Mouse (Mus musculus) urinary bladder, adult 18-20 months (tissue): ENCODE measurements around the gene Ghrl.
"Not testable (repeated sequence)": the region's sequence is repeated elsewhere in the genome, so short reads cannot be mapped to it uniquely, and the experiment has no call there.

Experiments used
- DNase-seq, 2 experiments: peaks; one replicate each; pipeline ENCODE4 v3.0.0; 2022; ENCODE audit warnings: low spot score in 2 of 2, mixed read lengths in 2 of 2

The Ghrl gene

DNA sequence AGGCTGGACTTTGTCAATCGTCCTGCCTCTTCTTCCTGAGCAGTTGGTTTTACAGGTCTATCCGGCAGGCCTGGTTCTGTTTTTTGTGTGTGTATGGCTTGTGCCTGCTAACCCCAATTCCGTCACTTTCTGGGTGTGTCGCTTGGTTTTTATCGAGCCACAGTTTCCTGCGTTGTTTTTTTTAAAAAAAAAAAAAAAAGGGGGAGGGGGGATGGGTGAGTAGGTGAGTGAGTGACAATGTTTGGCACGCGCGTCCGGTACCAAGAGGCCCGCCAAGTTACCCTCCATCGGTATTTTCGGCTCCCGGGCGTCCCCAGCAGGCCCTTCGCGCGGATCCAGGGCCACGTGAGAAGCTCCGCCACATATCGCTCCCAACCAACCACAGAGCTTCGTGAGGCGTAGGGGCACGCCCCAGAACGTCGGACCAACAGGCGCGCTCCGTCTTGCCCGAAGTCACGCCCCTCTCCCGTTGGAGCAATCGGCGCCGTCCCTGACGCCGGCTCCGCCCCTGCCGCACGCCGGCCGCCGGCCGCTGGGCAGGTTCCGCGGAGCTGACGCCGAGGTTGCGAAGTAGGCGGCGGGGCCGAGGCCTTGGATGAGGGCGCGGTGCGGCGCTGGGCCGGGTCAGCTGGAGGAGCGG lies 23.0 kb downstream of the Ghrl start, which contains the start of gene Tatdn2:
Gene Tatdn2, plus strand, starts transcription at position 469 of the 640 bp plus-strand sequence.
- peak; percentile 88 to 97 for DNase-seq

DNA sequence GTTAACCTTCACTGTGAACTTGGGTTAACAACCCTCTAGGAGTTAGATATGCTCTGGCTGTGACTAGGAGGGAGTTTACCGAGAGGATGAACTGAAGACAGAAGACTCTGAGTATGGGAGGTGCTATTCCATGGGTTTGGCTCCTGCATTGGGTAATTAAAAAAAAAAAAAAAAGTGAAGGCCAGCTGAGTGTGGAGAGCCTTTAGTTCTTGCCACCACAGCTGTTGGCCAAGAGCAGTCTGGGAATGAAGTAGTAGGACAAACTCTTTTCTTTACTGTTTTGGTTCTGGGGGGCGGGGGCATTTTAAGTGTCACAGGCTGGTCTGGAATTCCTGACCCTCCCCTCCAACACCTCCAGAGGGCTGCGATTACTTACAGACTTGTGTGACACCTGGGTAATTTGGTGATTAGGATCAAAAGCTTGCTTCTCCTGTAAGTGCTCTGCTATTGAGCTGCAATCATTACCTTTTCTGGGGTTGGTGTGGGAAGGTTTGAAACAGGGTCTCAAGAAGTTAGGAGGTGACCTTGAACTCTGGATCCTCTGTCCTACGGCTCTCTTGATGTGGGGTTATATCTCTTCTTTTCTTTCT lies 23.8 kb downstream of the Ghrl start:
- no peak for DNase-seq

DNA sequence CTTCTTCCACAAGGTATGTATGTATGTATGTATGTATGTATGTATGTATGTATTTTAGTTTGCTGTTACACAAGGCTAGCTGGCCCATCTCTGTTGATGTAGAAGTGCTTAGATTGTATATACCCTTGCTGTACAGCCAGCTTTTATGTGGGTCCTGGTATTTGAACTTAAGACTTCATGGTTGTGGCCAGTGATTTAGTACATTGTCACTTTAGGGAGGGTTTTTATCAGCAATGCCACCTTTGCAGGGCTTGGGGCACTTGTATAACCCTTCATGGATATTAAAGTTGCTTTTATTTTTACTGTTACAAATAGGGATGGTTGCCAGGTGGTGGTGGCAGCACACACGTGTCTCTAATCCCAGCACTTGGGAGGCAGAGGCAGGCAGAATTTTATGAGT lies 24.5 kb downstream of the Ghrl start:
- DNase-seq, result no peak

DNA sequence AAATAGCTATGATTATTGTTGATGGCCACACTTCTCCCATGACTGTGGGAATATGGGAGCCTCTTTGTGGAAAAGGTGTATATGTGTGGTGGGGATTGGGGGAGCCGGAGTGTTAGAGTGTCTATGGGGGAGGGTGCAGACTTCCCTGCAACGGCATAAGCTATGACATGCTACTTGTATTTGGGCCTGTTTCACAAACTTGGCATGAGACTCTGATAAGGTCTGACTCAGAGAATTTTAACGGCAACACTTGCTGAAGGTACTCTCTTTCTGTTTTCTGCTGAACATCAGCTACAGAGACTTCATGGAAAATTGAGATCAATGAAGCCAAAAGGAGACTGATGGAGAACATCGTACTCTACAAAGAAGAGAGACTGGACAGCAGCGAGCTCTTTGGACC lies 26.3 kb downstream of the Ghrl start:
- DNase-seq, result no peak

DNA sequence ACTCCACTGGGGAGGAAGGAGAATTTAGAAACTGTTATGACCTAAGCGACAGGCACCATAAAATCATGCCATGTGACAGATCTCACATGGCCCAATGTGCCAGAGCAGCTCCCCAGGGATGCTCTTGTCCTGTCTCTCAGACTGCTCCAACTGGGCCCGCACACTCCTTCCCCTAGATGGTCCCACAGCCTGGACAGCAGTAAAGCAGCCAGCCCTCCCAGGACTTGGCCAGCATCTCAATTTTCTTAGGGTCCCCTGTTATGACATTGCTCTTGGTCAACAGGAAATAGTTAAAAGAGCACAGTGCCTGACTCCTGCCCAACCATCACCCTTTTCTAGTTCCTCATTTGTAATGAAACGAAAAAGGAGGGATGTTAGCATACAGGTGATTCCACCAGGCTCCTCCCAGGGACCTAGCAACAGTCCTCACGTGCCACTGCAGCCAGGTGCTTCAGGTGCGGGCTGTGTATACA lies 27.0 kb downstream of the Ghrl start:
- no peak for DNase-seq

DNA sequence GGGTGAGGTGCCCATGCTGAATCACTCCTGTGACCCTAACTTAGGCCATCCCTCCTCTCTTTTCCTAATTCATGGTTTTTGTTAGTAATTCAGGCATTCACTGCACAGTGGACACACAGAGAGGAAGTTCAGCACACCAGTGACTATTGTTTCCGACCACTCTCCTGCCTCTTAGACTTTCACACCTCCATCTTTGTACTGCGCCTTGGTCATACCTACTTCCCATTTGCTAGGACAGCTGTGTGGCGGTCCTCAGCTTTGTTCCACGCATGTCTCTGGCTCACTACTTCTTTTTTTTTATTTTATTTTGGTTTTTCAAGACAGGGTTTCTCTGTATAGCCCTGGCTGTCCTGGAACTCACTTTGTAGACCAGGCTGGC lies 28.6 kb downstream of the Ghrl start:
- DNase-seq, result no peak

DNA sequence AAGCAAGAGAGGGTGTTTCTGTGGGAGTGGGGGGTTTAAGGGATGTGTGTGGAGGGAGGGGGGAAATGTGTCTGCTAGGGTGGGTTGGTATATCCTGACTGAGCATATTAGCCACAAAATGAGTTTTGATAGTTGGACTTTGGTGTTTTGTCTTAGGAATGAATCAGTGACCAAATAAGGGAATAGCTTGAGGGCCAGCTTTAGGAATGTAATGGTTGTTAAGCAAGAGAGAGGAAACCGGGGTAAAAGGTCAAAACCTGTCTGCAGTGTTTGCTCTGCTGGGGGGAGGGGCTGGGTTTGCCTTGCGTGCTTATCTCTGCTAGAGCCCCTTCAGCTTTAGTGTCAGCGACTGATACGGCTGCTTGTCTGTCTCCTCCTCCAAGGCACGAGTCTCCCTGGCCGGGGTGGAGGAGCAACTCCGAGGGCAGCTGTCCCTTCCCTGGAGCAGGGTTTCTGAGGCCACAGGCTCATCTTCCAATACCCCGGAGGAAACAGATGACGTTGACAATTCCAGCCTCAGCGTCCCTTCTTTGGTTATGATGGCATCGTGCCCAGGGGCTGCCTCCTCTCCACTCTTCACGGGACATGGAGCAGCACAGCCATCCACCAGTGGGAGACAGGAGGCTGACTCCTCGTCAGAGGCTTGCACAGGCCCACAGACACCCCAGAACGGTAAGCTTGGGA lies 29.1 kb downstream of the Ghrl start:
- DNase-seq, result peak; percentile 68 to 75

DNA sequence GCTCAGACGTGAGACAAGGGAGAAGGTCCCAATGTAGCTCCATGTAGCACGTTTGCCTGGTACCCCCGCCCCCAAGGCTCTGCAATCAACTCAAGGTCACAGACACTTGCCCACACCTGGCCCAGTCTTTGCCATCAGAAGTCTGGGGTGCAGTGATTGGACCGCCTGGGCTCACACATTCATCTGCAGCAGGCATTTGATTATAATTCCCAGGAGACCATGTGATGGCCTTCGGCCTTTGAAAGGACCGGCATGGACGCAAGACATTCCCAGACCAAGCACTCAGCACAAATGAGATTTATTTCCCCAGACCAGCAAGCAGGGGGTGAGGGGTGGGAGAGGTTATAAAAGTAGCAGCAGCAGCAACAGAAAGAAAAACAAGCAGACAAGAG lies 29.7 kb downstream of the Ghrl start:
- DNase-seq, result peak in 1 of 2 experiments; percentile 38

DNA sequence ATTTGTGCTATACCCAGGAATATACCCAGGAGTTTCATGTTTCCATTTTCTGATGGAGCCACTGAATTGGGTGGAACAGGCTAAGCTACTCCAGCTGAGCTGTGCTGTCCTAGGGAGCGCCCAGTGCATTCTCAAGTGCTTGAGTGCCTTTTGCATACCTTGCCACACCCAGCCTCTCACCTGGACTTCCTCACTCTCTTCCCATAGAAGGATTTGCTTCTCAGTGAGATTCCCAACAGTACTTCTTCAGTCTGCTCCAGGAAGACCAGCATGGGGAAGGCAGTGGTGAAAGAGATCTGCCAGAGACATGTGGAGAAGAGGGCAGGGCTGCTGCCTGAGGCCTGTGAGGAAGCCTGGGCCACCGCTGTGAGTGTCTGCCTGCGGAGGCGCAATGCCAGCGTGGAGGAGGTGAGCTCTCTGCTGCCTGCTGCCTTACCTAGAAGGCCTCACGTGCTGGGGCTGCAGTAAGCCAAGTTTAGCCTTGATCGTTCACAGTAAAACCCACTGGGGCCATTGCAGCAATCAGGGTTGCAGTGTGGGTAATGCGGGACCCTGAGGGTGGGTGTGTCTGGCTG lies 33.0 kb downstream of the Ghrl start:
- DNase-seq, result peak; percentile 24 to 49

DNA sequence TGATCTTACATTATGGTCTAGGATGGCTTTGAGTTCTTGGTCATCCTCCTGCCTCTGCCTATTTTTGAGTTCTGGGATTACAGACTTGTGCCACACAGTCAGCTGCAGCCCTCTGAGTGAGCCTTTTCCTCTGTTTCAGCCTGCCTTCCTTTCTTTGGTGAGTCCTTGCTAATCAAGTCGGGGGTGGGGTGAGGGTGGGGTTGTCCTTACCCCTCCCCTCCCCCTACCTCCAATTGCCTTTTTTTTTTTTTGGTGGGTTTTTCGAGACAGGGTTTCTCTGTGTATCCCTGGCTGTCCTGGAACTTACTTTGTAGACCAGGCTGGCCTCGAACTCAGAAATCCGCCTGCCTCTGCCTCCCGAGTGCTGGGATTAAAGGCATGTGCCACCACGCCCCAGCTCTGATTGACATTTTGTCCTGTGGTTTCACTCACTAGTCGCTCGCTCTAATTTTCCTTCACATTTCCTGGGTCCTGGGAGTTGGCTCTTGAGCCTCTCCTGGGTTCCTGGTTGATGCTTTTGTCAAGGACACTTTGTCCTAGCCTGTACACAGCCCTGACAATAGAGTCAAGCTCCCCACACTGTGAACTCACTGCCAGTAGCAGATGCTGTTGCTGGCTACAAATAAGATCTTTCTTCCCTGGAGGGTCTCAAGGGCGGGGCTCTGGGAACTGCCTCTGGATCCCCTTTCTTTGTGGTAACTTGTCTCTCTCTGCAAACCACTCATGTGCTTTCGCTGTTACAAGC lies 36.4 kb downstream of the Ghrl start:
- DNase-seq, result no peak

DNA sequence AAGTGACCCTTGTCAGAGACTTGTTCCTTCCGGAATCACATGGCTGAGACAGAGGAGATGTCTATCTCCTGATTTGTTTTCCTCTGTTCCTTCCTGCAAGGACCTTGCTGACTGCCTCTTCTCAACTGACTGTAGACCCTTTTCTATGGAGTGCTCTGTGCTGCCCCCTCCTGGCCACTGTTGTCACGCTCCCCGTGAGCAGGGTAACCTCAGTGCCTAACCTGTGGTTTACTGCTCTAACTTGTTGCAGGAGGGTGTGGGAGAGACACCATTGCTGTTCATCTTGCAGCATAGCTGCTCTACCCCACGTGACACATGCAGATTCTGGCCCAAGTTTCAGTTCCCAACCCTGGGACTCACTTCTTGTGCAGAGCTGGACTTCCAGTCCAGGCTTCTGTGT lies 38.4 kb downstream of the Ghrl start:
- peak; percentile 74 to 77 for DNase-seq

DNA sequence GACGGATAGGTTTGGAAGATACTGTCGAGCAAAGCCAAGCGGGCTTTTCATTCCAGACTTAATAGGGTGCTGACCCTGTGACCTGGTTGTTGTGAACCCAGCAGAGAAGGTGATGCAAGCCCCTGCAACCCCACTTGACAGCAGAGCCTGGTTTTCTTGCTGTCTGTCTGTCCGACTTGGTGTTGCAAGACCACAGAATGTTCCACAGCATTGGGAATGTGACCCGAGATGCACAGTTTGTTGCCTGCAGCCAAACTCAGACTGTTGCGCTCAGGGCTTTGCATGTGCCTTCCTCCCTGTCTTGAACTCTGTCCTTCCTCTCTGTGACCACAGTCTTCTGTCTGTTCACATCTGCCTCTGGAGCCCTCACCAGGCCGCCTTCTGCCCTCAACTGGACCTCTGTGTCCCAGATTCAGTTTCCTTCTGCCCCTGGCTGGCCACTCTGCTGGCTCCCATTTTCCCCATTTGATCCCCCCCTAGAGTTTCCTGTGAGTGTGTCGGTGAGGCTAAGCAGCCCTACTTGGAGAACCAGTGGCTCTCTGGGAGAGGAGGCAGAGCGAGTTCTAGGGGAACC lies 39.6 kb downstream of the Ghrl start:
- DNase-seq, result no peak

DNA sequence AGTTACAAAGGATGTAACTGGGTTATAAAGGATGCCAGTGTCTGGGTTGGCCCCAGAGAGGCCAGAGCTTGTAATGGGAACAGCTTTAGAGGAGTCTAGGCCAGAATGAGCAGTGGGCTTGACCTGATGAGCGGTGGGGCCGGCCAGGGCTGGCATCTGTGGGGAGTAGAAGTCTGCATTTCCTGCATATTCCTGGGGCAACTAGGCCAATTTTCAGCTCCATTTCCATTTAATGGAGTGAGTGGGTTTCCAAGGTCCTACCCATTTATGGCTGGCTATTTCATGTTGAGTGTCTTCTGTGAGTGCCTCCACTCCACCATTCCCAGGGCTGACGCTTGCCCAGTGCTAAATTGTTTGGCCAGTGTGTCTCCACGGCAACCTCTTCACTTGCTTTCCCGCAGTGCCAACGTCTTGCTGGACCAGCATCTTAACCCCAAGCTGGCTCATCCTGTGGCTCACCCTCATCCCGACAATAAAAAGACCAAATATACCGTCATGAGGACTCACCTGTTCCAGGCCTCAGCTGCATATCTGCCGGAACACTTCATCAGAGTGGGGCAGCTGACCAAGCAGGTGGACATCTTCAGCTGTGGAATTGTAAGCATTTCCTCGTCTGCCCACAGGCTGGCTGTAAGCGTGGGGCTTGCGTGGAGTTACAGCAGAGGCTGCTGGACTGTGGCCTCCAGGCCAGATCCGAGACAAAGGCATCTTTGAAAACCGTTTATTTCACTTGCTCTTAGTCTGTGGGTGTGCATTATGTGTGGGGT lies 41.3 kb downstream of the Ghrl start:
- DNase-seq, result no peak

DNA sequence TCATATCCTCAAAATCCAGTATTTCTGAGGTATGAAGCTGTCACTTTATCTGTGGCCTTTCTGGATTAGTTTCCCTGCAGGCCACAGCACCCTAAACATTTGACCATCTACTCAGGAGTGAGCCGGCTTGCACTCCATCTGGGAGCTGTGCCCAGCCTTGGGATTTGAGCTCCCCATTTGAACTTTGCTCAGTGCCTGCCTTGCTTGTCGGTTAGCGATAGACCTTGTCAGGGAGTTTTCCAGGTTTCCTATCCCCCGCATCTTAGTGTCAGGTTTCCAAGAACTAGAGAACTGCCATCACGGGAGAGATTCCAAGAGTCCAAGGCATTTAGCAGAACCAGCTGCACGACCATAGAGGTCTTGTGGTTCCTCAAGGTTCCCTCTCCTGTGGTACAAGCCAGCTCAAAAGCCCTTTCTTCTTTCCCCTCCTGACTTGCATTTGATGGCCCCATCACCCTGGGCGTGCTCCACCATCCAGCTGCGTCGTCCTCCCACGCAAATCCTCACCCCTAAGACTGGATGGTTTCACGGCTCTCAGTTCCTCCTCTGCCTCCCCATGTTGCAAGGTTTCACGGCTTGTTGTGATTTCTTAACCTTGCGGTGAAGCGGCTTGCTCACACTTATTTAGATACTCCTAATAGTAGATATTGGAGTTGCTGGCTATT lies 42.5 kb downstream of the Ghrl start:
- no peak for DNase-seq

DNA sequence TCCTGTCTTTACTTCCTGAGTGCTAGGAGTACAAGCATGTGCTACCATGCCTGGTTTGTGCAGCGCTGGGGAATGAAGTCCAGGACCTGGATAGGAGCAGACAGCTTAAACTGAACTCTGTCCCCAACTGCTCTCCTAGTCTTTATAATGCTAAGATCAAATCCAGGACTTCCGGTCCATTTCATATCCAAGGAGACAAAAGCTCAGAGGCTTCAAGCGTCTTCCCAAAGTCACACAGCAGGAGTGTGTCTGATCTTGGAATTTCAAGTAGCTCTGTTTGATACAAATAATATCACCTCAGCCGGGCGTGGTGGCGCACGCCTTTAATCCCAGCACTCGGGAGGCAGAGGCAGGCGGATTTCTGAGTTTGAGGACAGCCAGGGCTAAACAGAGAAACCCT lies 43.7 kb downstream of the Ghrl start:
- DNase-seq, result no peak

DNA sequence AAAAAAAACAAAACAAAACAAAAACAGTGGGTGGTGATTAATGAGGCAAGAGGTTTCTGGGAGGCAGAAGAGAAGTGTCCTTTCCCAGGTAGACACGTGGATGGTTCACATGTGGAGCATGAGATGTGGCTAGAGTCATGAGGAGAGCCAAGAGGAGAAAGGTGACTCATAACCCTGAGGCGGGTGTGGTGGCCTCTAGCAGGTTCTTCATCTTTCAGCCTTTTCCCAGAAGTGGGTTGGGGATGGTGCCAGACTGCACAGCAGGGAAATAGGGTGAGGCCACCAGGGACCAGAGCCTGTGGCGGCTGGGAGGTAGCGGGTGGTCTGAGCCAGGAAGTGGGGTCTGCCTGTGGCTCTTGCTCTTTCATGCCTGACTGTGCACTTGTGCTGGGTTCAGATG lies 44.4 kb downstream of the Ghrl start:
- peak; percentile 24 to 58 for DNase-seq

DNA sequence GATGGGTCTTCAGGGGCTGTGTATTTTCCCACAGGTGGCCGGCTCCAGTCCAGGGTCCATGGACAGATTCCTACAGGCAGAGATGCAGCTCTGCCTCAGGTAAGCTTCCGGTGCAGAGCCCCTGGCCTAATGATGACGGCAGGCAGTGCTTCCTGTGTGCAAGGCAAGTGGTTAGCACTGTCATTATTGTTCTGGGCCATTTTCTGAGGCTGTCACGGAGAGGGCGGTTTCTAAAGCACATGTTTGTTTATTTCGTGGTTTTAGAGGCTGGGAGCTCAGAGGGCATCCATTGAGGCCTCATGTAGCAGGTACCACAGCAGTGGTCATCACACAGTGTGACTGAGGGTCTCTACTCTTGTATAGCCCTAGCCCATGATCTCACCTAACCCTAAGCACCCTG lies 46.7 kb downstream of the Ghrl start:
- DNase-seq, result no peak

DNA sequence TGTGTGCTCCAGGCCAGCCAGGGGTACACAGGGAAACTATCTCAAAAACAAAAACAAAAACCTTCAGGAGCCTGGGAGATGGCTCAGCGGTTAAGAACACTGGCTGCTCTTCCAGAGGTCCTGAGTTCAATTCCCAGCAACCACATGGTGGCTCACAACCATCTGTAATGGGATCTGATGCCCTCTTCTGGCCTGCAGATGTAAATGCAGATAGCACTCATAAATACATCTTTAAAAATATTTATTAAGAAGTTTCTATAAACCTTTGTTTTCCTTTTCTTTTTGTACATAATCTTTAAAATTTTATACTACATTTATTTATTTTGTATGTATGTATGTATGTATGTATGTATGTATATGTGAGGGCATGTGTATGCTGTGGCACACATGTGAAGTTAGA lies 47.7 kb downstream of the Ghrl start:
- DNase-seq, result not testable (repeated sequence)

DNA sequence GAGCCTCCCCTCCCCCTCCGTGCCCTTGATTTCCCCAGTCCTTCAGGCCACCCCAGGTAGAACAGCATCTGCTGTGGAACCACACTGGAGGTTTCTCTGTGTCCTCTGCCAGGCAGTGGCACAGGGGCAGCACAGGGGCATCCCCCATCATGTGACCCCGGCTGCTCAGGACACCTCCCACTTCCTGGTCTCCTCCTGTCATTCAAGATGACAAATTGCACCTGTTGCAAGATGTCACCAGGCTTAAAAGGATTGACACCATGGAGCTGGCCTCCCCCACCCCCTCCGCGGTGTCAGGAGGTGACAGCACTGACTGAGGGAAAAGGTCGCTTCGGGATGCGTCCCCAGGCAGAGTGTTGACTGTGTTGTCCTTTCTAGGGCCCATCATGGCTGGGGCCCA lies 49.9 kb downstream of the Ghrl start:
- no peak for DNase-seq
